Mouse (Mus musculus) liver, embryonic 13.5 days (tissue): ENCODE measurements around the gene Acvr2a. TPM values are rescaled to one million over a fixed set of nuclear protein-coding genes. Genes with fewer than 3 reads are reported as not detected.

Experiments used
- ATAC-seq: fragments of 200-750 bp; cut with Nextera tagmentation; 2 replicates; pipeline ENCODE4 v1.8.0; 2017; ENCODE audit warnings: low read depth, mild to moderate bottlenecking, moderate number of reproducible peaks, moderate library complexity
- DNase-seq: peaks from one replicate; pipeline ENCODE4 v3.0.0; 2022
- H3K27ac ChIP-seq: fragments of 300-500 bp; sonication (generic); 2 replicates; pipeline ENCODE4 v1.5.1; 2015; ENCODE audit warnings: moderate library complexity, mild to moderate bottlenecking, inconsistent platforms
- H3K27me3 ChIP-seq: fragments of 300-500 bp; sonication (generic); 2 replicates; pipeline ENCODE4 v1.6.1; 2015; ENCODE audit warnings: mild to moderate bottlenecking, inconsistent platforms
- H3K36me3 ChIP-seq: fragments of 300-500 bp; sonication (generic); 2 replicates; pipeline ENCODE4 v1.6.1; 2015; ENCODE audit warnings: mild to moderate bottlenecking, inconsistent platforms
- H3K4me1 ChIP-seq: fragments of 300-500 bp; sonication (generic); replicated peaks from 2 replicates; pipeline ENCODE4 v1.6.1; 2015; ENCODE audit warnings: inconsistent platforms
- H3K4me2 ChIP-seq: fragments of 300-500 bp; sonication (generic); 2 replicates; pipeline ENCODE4 v1.6.1; 2015; ENCODE audit warnings: inconsistent platforms, mild to moderate bottlenecking, moderate library complexity
- H3K4me3 ChIP-seq: fragments of 300-500 bp; sonication (generic); replicated peaks from 2 replicates; pipeline ENCODE4 v1.5.1; 2015; ENCODE audit warnings: mild to moderate bottlenecking, inconsistent platforms
- H3K9ac ChIP-seq: fragments of 300-500 bp; sonication (generic); 2 replicates; pipeline ENCODE4 v1.6.1; 2015; ENCODE audit warnings: mild to moderate bottlenecking, inconsistent platforms
- H3K9me3 ChIP-seq: fragments of 300-500 bp; sonication (generic); replicated peaks from 2 replicates; pipeline ENCODE4 v1.6.1; 2016; ENCODE audit warnings: inconsistent platforms
- WGBS: fragments of 180-500 bp; shearing (Covaris S2); methylation state at CpG from one replicate; pipeline ENCODE4 v1.1.7; 2015; ENCODE audit not compliant: insufficient replicate concordance; 5-methylcytosine and 5-hydroxymethylcytosine counted together
- polyA plus RNA-seq: library from polyadenylated mRNA; unstranded; fragments of >200 nt; fragmentation: Nextera tagmentation; extraction: Ambion mirVana; gene quantifications from 2 replicates; pipeline ENCODE4 v1.2.1, GENCODE M21; 2015

Gene Acvr2a
- polyA plus RNA-seq, 1 experiment from 2014 or later: 2.2 TPM

GRCm38 (mm10) chr2:48885945-48886344 lies 72.0 kb downstream of the Acvr2a start:
- H3K4me1 ChIP-seq: no peaks in the 10 kb centered on the region
- no peak overlapping the region for H3K4me2 ChIP-seq
- H3K36me3 ChIP-seq: no peaks in the 10 kb centered on the region
- no peak overlapping the region for H3K4me3 ChIP-seq
- no peaks in the 10 kb centered on the region for H3K9me3 ChIP-seq
- no peak overlapping the region for H3K27ac ChIP-seq
- H3K9ac ChIP-seq: no peak overlapping the region
- peak; percentile 3 for DNase-seq
- no peaks in the 10 kb centered on the region for H3K27me3 ChIP-seq
- ATAC-seq: no peak

- no peaks in the 10 kb centered on the region for H3K4me1 ChIP-seq
- DNase-seq: no peak
- no peak overlapping the region for H3K4me3 ChIP-seq
- no peak for ATAC-seq
- H3K9ac ChIP-seq: no peak overlapping the region
- no peaks in the 10 kb centered on the region for H3K9me3 ChIP-seq
- 83% methylated on average over 3 of the region's 3 CpGs for WGBS
- no peaks in the 10 kb centered on the region for H3K27me3 ChIP-seq
- 0 out of 2 replicates have a peak, but pooled peaks cover 7% of the 10 kb centered on the region for H3K36me3 ChIP-seq
- H3K27ac ChIP-seq: no peak overlapping the region
- no peak overlapping the region for H3K4me2 ChIP-seq
Measured at GRCm38 (mm10) chr2:48895186-48895585, 81.3 kb downstream of the Acvr2a start.

GRCm38 (mm10) chr2:48908866-48909265 lies 95.0 kb downstream of the Acvr2a start:
- Histone ChIP-seq H3K4me2 (no peak overlapping the region), H3K27me3 (no peaks in the 10 kb centered on the region), H3K36me3 (peaks cover 31% of the 10 kb centered on the region), H3K27ac (no peak overlapping the region), H3K4me3 (no peak overlapping the region), H3K9me3 (no peaks in the 10 kb centered on the region), H3K4me1 (no peaks in the 10 kb centered on the region), H3K9ac (no peak overlapping the region)
- WGBS: 50% methylated on average over 2 of the region's 2 CpGs
- no peak for ATAC-seq
- DNase-seq: no peak

- H3K27me3 ChIP-seq: no peaks in the 10 kb centered on the region
- no peak for ATAC-seq
- H3K4me1 ChIP-seq: no peaks in the 10 kb centered on the region
- no peak overlapping the region for H3K27ac ChIP-seq
- H3K4me3 ChIP-seq: no peak overlapping the region
- no peaks in the 10 kb centered on the region for H3K9me3 ChIP-seq
- WGBS: 62% methylated on average over 1 of the region's 1 CpGs
- H3K36me3 ChIP-seq: peaks cover 28% of the 10 kb centered on the region
- DNase-seq: no peak
- no peak overlapping the region for H3K9ac ChIP-seq
- H3K4me2 ChIP-seq: no peak overlapping the region
Measured at GRCm38 (mm10) chr2:48914185-48914584, 100.3 kb downstream of the Acvr2a start.

- H3K9ac ChIP-seq: no peak overlapping the region
- DNase-seq: no peak
- peaks cover 28% of the 10 kb centered on the region for H3K36me3 ChIP-seq
- no peak for ATAC-seq
- H3K4me1 ChIP-seq: no peaks in the 10 kb centered on the region
- no peak overlapping the region for H3K27ac ChIP-seq
- no peak overlapping the region for H3K4me2 ChIP-seq
- no peaks in the 10 kb centered on the region for H3K9me3 ChIP-seq
- H3K27me3 ChIP-seq: no peaks in the 10 kb centered on the region
- no peak overlapping the region for H3K4me3 ChIP-seq
Measured at GRCm38 (mm10) chr2:48915832-48916231, 101.9 kb downstream of the Acvr2a start.

- WGBS: 47% methylated on average over 2 of the region's 2 CpGs
- Histone ChIP-seq H3K4me2 (no peak overlapping the region), H3K9me3 (no peaks in the 10 kb centered on the region), H3K27me3 (no peaks in the 10 kb centered on the region), H3K27ac (no peak overlapping the region), H3K4me3 (no peak overlapping the region), H3K36me3 (peaks cover 21% of the 10 kb centered on the region), H3K9ac (no peak overlapping the region), H3K4me1 (no peaks in the 10 kb centered on the region)
- ATAC-seq (no peak), DNase-seq (no peak)
Measured at GRCm38 (mm10) chr2:48935058-48935457, 121.1 kb downstream of the Acvr2a start.

GRCm38 (mm10) chr2:48947761-48948160 lies 133.9 kb downstream of the Acvr2a start:
- Histone ChIP-seq H3K9me3 (no peaks in the 10 kb centered on the region), H3K4me3 (peak overlapping the region; percentile 98), H3K27ac (peak overlapping the region; percentile 32; the same call in 1 of the 2 replicates), H3K36me3 (no peaks in the 10 kb centered on the region), H3K27me3 (no peaks in the 10 kb centered on the region), H3K9ac (peak overlapping the region; percentile 95), H3K4me1 (peaks cover 24% of the 10 kb centered on the region), H3K4me2 (peak overlapping the region; percentile 76)
- DNase-seq: no peak
- WGBS: 43% methylated on average over 3 of the region's 3 CpGs
- ATAC-seq: no peak

- H3K9ac ChIP-seq: peak within 1 kb of the TSS; percentile 95
- no peaks in the 10 kb centered on the region for H3K36me3 ChIP-seq
- peak within 1 kb of the TSS; percentile 91 for H3K27ac ChIP-seq
- ATAC-seq: peak; percentile 98
- H3K4me2 ChIP-seq: peak within 1 kb of the TSS; percentile 78
- H3K9me3 ChIP-seq: no peaks in the 10 kb centered on the region
- peaks cover 21% of the 10 kb centered on the region for H3K4me1 ChIP-seq
- 1% methylated on average over 48 of the region's 49 CpGs for WGBS
- no peaks in the 10 kb centered on the region for H3K27me3 ChIP-seq
- DNase-seq: peak; percentile 97
- H3K4me3 ChIP-seq: peak within 1 kb of the TSS; percentile 98
Measured at GRCm38 (mm10) chr2:48948841-48949584, 135.1 kb downstream of the Acvr2a start, which contains the start of gene Mbd5. Gene Mbd5 (plus strand): TSS chr2:48949508.

GRCm38 (mm10) chr2:48949743-48950251 lies 135.9 kb downstream of the Acvr2a start:
- WGBS: 0% methylated on average over 8 of the region's 9 CpGs
- DNase-seq (peak; percentile 22), ATAC-seq (peak; percentile 30)
- H3K27me3 ChIP-seq: no peaks in the 10 kb centered on the region
- peak overlapping the region; percentile 94 for H3K9ac ChIP-seq
- no peaks in the 10 kb centered on the region for H3K9me3 ChIP-seq
- peak overlapping the region; percentile 98 for H3K4me3 ChIP-seq
- H3K36me3 ChIP-seq: no peaks in the 10 kb centered on the region
- H3K4me2 ChIP-seq: peak overlapping the region; percentile 78
- H3K27ac ChIP-seq: peak overlapping the region; percentile 91
- peaks cover 21% of the 10 kb centered on the region for H3K4me1 ChIP-seq

GRCm38 (mm10) chr2:48950252-48950315 lies 136.2 kb downstream of the Acvr2a start, which contains the start of gene Orc4:
Gene Orc4 (minus strand): TSS chr2:48950277.
- ATAC-seq: no peak
- Histone ChIP-seq H3K4me2 (peak within 1 kb of the TSS; percentile 78), H3K9me3 (no peaks in the 10 kb centered on the region), H3K9ac (peak within 1 kb of the TSS; percentile 95), H3K27me3 (no peaks in the 10 kb centered on the region), H3K36me3 (no peaks in the 10 kb centered on the region), H3K4me1 (peaks cover 21% of the 10 kb centered on the region), H3K27ac (peak within 1 kb of the TSS; percentile 91), H3K4me3 (peak within 1 kb of the TSS; percentile 98)
- 0% methylated on average over 2 of the region's 2 CpGs for WGBS
- no peak for DNase-seq

- ATAC-seq (no peak), DNase-seq (no peak)
- Histone ChIP-seq H3K36me3 (no peaks in the 10 kb centered on the region), H3K4me3 (peak overlapping the region; percentile 98), H3K27me3 (no peaks in the 10 kb centered on the region), H3K4me2 (peak overlapping the region; percentile 78), H3K27ac (peak overlapping the region; percentile 91), H3K4me1 (peaks cover 20% of the 10 kb centered on the region), H3K9me3 (no peaks in the 10 kb centered on the region), H3K9ac (peak overlapping the region; percentile 94)
- 3% methylated on average over 6 of the region's 6 CpGs for WGBS
Measured at GRCm38 (mm10) chr2:48950316-48950880, 136.5 kb downstream of the Acvr2a start.
